Mouse (Mus musculus): Measurements from ENCODE around the gene Babam2.

DNA sequence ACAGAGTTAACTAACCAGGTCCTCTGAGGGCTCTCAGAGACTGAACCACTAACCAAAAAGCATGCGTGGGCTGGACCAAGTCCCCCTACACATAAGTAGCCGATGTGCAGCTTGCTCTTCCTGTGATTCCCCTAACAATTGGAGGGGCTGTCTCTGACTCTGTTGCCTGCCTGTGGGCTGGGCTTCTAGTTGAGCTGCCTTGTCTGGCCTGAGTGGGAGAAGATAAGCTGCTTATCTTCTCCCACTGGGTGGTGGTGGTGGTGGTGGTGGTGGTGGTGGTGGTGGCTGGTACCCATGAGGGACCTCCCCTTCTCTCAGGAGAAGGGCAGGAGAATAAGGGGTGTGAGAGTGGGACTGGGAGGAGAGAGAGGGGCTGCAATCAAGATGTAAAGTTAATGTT is 11.4 kb upstream of the Babam2 start:
- TF ChIP-seq POLR2A (IDR thresholded peaks at IDR 0.05; ENCODE audit: insufficient read depth, low read depth, low read length) (no peak), EP300 (IDR thresholded peaks at IDR 0.05; ENCODE audit: insufficient read depth, low read depth, low read length) (no peak)
